Mouse (Mus musculus): ENCODE data around the gene Tesk1. TPM values are rescaled to one million over a fixed set of nuclear protein-coding genes. Genes with fewer than 3 reads are reported as not detected.

Gene Tesk1
- total and polyA plus RNA-seq, 3 experiments, result 60.1 to 124 (median 73.3) TPM

GRCm38 (mm10) chr4:43418973-43419656 lies 22.6 kb upstream of the Tesk1 start:
- DNase-seq, result peak; percentile 70

DNA sequence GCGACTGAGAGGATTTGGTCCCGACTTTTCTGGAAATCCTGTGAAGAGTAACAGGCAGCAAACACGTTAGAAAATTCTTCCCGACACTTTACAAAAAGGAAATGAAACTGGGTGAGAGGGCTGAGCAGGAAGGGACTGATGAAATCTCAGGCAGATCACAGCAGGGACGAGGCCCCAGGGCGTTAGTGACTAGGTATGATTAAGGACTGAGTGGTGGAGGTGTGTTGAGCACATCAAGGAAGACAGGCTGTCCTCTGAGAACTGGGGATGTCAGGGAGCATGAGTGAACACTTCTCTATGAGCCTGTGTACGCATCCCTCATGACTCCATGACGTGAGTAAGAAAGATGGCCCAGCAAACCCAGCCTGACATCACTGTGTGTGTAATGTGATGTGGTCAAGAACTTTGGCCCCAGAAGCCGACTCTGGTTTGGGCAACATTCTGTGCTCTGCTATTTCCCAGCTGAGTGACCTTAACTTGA lies 21.9 kb upstream of the Tesk1 start:
- DNase-seq, result peak; percentile 42

DNA sequence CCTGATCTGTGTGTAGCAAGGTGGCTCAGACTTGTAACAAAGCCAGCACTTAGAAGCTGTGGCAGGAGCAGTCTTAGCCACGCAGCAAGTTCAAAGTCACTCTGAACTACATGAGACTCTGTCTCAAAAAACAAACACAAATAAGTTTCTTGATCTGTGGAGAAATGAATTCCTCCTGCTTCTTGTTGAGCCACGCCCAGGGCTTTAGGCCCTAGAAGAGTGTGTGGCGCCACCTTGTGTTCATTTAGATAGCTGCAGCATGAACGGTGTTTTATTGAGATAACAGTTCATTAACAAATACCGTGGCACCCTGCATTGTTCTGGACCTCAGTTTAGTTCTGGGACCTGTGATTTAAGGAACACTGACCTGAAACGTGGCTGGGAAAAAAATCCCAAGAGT lies 21.4 kb upstream of the Tesk1 start:
- DNase-seq, result peak; percentile 78

GRCm38 (mm10) chr4:43421632-43422240 lies 20.0 kb upstream of the Tesk1 start:
- DNase-seq, result no peak

GRCm38 (mm10) chr4:43423267-43423934 lies 18.3 kb upstream of the Tesk1 start:
- DNase-seq, result peak; percentile 66

GRCm38 (mm10) chr4:43424072-43424471 lies 17.7 kb upstream of the Tesk1 start:
- DNase-seq, result no peak

GRCm38 (mm10) chr4:43425197-43425596 lies 16.5 kb upstream of the Tesk1 start:
- DNase-seq, result no peak

GRCm38 (mm10) chr4:43425648-43426380 lies 15.9 kb upstream of the Tesk1 start:
- no peak for DNase-seq

- no peak for DNase-seq
Measured at GRCm38 (mm10) chr4:43426487-43426886, 15.3 kb upstream of the Tesk1 start.

GRCm38 (mm10) chr4:43427501-43428179 lies 14.1 kb upstream of the Tesk1 start:
- DNase-seq, result no peak

DNA sequence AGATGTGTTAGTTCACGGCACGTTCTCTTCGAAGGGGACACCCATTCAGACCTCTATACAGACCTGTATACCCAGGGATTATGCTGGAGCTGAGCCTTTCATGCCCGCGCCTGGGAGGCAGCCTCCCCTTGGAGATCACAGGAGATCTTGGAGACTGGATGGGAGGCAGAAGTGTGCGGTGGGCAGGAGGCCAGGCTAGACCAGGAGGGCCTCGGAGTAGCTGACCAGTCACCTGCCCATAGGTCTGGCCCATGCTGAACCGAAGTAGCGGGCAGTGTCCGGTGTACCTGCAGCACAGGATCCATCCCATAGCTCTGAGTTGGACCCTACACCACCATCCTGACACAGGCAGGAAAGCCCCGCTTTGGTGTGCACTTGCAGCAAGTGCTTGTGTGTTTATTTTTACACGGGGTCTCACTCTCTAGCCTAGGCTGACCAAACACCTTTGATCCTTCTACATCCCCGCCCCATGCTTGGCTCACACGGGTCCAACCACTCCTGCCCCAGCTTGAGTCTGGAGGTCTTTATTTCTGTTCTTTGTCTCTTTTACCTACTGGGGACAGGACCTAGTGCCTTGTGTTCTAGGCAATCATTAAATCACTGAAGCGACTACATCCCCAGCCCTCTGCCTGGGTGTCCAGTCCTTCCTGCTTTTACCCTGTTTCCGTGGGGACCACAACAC lies 13.4 kb upstream of the Tesk1 start:
- no peak for DNase-seq

DNA sequence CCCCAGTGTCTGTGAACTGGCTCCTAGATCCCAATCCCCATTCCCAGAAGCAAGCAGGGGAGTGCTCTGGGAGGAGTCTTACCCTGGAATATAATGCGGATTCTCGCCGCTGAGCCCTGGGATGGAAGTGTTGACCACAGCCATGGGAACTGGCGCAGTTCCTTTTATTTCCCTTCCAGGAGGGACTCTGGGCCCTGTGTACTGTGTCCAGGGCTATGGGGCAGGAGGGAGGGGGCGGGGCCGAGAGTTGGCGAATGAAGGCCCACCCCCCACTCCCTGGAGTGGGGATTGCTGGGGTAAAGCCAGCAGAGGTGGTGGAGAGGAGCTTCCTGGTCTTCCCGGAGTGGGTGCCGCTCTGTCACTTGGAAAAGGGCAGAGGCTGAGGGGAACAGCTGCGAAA lies 12.8 kb upstream of the Tesk1 start, which contains the start of gene Fam166b:
Fam166b (minus strand) TSS at position 189 of the 400 bp plus-strand sequence.
- no peak for DNase-seq

- peak; percentile 82 for DNase-seq
Measured at GRCm38 (mm10) chr4:43431690-43432089, 10.0 kb upstream of the Tesk1 start.

DNA sequence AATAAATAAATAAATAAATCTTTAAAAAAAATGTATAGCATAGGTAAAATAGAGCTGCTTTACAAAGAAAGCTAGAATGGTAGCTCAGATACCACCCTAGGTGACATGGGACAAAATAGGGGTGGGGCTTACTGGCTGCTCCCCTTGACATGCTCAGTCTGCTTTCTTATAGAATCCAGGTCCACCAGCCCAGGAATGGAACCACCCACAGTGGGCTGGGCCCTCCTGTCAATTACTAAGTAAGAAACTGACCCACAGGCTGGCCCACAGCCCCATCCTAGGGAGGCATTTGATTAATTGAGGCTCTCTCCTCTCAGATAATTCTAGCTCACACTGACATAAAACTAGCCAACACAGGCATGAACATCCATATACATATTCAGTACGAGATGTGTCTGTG lies 8.9 kb upstream of the Tesk1 start:
- DNase-seq, result no peak

GRCm38 (mm10) chr4:43442044-43442443 lies 305 bp downstream of the Tesk1 start:
- DNase-seq, result peak; percentile 99

DNA sequence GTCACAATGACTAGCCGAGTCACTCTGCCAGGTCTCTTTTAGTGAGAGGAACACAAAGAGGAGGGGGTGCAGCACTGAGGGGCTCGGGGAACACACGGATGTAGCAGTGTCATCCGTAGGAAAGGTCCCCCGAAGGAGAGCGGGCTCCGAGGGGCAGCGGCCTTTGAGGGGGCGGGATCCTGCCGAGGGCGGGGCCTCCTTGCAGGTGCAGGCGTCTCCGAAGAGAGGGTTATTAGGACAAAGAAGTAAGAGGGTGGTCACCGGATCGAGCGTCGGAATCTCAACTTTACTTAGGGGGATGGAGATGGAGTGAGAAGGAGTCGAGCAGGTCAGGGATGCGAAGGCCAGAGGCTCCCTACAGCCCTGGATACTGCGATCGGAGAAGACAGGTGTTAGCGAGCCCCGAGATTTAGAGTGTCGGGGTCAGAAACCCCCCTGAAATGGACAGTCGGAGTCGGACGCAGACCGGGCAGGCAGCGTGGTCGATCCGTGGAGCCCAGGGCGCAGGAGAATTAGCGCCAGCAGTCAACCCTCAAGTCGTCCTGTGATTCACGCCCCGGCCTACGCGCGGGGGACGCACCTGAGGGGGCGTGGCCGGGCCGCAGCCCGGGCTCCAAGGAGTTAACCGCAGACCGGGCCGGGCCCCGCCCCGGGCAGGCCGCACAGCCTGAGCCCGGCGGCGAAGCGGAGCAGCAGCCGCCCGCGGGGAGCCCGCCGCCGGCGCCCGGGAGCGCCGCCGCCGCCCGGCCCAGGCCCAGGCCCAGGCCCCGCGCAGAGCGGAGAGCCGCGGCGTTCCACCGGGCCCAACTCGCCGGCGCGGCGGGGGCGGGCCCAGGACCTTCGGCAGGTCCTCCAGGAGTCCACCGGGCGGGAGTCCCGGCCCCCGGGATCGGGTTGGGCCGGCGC lies 970 bp downstream of the Tesk1 start:
- DNase-seq, result peak; percentile 84

DNA sequence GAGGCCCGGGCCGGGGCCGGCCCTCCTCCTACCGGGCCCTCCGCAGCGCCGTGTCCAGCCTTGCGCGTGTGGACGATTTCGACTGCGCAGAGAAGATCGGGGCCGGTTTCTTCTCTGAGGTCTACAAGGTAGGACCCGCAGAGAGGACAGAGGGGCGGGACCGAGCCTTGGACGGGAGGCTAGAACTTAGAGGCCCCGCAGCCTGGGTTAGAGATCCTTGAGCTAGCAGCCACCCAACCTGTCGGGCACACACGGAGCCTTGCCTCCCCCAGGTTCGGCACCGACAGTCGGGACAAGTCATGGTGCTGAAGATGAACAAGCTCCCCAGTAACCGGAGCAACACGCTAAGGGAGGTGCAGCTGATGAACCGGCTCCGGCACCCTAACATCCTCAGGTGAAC lies 1.8 kb downstream of the Tesk1 start:
- DNase-seq, result peak; percentile 55

GRCm38 (mm10) chr4:43447251-43447650 lies 5.5 kb downstream of the Tesk1 start:
- peak; percentile 79 for DNase-seq

DNA sequence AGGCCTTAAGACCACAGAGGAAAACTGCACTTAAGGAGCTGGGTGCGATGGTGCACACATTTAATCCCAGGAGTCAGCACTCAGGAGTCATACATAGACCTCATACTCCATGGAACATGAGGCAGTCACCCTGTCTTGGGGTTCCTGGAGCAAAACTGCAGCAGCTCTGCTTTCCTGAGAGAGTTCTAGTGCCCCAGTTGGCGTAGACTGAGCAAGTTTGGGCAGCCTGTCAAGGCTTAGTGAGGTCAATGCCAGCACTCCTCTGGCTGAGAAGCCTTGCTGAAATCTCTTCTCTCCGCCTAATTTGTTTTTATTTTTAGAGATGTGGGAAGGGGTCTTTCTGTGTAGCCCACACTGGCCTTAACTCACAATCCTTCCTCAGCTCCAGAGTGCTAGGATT lies 6.8 kb downstream of the Tesk1 start:
- peak; percentile 74 for DNase-seq

- DNase-seq, result peak; percentile 42
Measured at GRCm38 (mm10) chr4:43452315-43452714, 10.6 kb downstream of the Tesk1 start.
